Comparison of ENCODE assay signal across 8 mouse cellular contexts in the genomic region with DNA sequence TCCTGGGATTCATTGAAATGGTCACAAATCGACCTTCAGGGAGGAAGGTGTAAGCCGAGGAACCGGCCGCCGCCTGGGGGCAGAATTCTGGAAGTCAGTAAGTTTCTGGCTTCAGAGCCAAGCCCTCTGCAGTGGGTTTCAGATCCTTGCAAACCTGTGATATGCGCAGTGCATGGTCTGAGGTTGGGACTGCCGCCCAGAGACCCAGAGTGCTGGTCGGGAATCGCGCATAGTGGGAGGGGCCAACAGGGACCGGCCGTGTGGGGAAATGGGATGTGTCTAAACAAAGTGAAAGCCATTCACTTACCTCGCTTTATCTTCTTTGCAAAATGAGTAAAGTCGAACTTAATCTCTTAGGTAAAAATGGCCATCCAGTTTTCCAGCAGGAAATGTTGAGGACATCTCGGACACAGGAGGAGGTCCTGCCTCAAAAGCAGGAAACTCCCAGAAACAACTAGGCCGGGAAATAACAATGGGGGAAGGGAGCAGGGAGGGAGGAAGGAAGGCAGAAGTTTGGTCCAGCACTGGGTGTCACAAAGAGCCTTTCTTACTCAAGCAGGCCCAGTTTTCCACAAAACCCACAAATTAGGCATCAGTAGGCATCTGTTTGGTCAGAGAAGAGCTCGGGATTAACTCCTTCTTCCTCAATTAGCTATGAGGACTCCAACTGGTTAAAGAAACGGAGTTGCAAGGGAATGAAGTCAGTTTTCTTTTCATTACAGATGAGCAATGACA. TPM values are rescaled to one million over a fixed set of nuclear protein-coding genes. Genes with fewer than 3 reads are reported as not detected.
A peak's percentile ranks its signal among the peaks of the same experiment; 100 is the strongest.
DNase-seq lines count a peak whose midpoint lies in the region; ATAC-seq lines count a peak whose summit lies in the region.

No protein-coding gene starts in this region.

- DNase-seq in CD4-positive, CD25-positive, alpha-beta regulatory T cell, adult 2 months (ENCODE audit: low read depth, low spot score) = peak; percentile 29
- peak; percentile 61 for DNase-seq in brain, adult 2 months (ENCODE audit: low read depth, low spot score)
- peak; percentile 69 to 72 for DNase-seq in heart, postnatal 14 days
- peak; percentile 80 to 88 for DNase-seq in kidney, postnatal 4 days
- DNase-seq in lung, adult 18-20 months = peak; percentile 78
- DNase-seq in testis, postnatal 14 days (ENCODE audit: low spot score) = peak; percentile 53

- H3K9ac ChIP-seq in forebrain, embryonic 13.5 days = peak overlapping the region; percentile 45
- 0 out of 2 replicates have a peak overlapping the region, but pooled peaks have one; percentile 26 for H3K9ac ChIP-seq in neural tube, embryonic 15.5 days (replicated peaks)

- H3K4me3 ChIP-seq in forebrain, embryonic 13.5 days = peak overlapping the region; percentile 35
- H3K4me3 ChIP-seq in neural tube, embryonic 15.5 days (replicated peaks) = peak overlapping the region; percentile 35

- no peaks in the 10 kb centered on the region for H3K27me3 ChIP-seq in forebrain, embryonic 13.5 days
- H3K27me3 ChIP-seq in neural tube, embryonic 15.5 days (replicated peaks) = no peaks in the 10 kb centered on the region

- no peaks in the 10 kb centered on the region for H3K9me3 ChIP-seq in forebrain, embryonic 13.5 days (replicated peaks)
- no peaks in the 10 kb centered on the region for H3K9me3 ChIP-seq in neural tube, embryonic 15.5 days (replicated peaks)

- peak overlapping the region; percentile 63 for H3K4me2 ChIP-seq in forebrain, embryonic 13.5 days
- peak overlapping the region; percentile 57 for H3K4me2 ChIP-seq in neural tube, embryonic 15.5 days

- WGBS in forebrain, embryonic 13.5 days = 6% methylated on average over 18 of the region's 18 CpGs
- WGBS in neural tube, embryonic 15.5 days = 12% methylated on average over 18 of the region's 18 CpGs

- no peak overlapping the region for H3K27ac ChIP-seq in forebrain, embryonic 13.5 days
- H3K27ac ChIP-seq in neural tube, embryonic 15.5 days (replicated peaks) = peak overlapping the region; percentile 58; the same call in 1 of the 2 replicates

- peak; percentile 89 for ATAC-seq in forebrain, embryonic 13.5 days
- ATAC-seq in neural tube, embryonic 15.5 days (ENCODE audit: low FRiP score) = peak; percentile 83

- intact Hi-C loops in heart, postnatal 14 days (cut with DNase I) = no loop called here

- peaks cover 7% of the 10 kb centered on the region; the same call in 1 of the 2 replicates for H3K4me1 ChIP-seq in forebrain, embryonic 13.5 days
- H3K4me1 ChIP-seq in neural tube, embryonic 15.5 days = peaks cover 3% of the 10 kb centered on the region; the same call in 1 of the 2 replicates

- H3K36me3 ChIP-seq in forebrain, embryonic 13.5 days (ENCODE audit: poor library complexity, severe bottlenecking) = no peaks in the 10 kb centered on the region
- no peaks in the 10 kb centered on the region for H3K36me3 ChIP-seq in neural tube, embryonic 15.5 days

RNA-seq across cellular contexts. Expression of a gene that starts 0.6 kb away (rescaled TPM):
- polyA plus RNA-seq in forebrain, embryonic 13.5 days (2015; fragmentation: Nextera tagmentation; extraction: Ambion mirVana) = 0.87 and 1.3 TPM in 2 replicates
- total RNA-seq in heart, postnatal 14 days (2021) = 1 to 10 TPM; 5.8 to 6.7 TPM
- 0.84 and 1.5 TPM in 2 replicates for polyA plus RNA-seq in neural tube, embryonic 15.5 days (2015; fragmentation: Nextera tagmentation; extraction: Ambion mirVana)

RNA-seq across cellular contexts. Expression of a gene that starts 28.2 kb away (rescaled TPM):
- 3.4 TPM in 2 replicates for polyA plus RNA-seq in forebrain, embryonic 13.5 days (2015; fragmentation: Nextera tagmentation; extraction: Ambion mirVana)
- 1 to 10 TPM; 3.3 to 3.7 TPM for total RNA-seq in heart, postnatal 14 days (2021)
- polyA plus RNA-seq in neural tube, embryonic 15.5 days (2015; fragmentation: Nextera tagmentation; extraction: Ambion mirVana) = 11.7 and 13.3 TPM in 2 replicates

Comparison
In these comparisons a context has a peak if more than half of its experiments do, and no peak if none do; other contexts are left out.
1. DNase-seq: peak in every context shown above with its lines; median percentile 84 in kidney, postnatal 4 days; 78 in lung, adult 18-20 months; 70 in heart, postnatal 14 days; 61 in brain, adult 2 months; 53 in testis, postnatal 14 days; 29 in CD4-positive, CD25-positive, alpha-beta regulatory T cell, adult 2 months.